Mouse (Mus musculus) forelimb bud, embryonic 11.5 days (tissue): ENCODE results near the gene Grid2ip.

Experiments used
- DNase-seq: peaks from one replicate; pipeline ENCODE4 v3.0.0-alpha.2; 2012; ENCODE audit warnings: low read depth, low spot score

Gene Grid2ip

DNA sequence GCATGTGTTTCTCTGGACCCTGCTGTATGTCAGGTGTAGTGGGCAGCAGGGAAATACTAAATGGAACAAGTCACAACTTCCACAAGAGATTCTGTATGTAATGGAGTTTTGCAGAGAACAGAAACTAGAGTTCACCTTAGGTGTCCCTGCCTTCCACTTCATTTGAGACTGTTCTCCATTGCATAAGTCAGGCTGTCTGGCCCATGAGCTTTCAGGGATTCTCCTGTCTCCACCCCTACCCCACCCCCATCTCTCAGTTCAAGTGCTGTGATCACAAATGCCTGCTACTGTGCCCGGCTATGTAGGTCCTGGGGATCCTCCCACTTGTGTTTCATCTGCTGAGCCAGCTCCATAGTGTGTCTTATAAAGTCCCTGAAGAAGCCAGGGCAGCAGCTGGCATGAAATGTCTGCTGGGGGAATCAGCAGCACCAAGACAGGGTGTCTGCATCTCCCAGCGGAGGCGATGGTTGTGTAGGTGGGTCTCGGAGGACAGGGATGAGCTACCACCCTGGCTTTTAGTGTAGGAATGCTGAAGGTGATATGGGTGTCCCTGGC, 53.8 kb downstream of the Grid2ip start:
- no peak for DNase-seq

DNA sequence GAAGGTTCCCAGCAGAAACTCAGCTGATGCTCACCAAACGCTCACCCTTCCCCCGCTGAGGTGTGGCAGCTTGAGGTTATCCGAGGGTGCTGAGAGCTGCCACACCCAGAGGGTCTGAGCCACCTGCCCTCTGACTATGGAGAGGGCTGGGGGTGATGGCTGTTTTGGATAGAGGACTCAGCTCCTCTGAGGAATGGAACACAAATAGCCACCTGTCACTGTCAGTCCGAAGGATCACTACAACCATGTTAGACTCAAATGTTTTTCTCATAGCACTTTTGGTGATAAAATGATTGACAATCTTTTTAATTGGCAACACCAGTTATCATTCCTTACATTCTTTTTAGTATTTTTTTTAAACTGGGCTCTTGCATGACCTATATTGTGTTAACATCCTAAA, 64.3 kb downstream of the Grid2ip start:
- no peak for DNase-seq

DNA sequence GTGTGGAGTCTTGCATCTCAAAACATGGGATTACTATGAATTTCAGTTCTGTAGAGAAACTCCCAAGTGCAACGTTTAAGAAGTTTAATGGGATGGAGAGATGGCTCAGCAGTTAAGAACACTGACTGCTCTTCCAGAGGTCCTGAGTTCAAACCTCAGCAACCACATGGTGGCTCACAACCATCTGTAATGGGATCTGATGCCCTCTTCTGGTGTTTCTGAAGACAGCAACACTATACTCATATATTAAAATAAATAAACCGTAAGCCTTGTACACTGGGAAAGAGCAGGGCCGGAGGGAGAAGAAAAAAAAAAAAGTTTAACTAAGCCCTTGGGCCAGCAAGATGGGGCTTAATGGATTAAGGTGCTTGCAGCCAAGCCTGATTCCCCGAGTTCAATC, 65.9 kb downstream of the Grid2ip start:
- DNase-seq, result no peak

DNA sequence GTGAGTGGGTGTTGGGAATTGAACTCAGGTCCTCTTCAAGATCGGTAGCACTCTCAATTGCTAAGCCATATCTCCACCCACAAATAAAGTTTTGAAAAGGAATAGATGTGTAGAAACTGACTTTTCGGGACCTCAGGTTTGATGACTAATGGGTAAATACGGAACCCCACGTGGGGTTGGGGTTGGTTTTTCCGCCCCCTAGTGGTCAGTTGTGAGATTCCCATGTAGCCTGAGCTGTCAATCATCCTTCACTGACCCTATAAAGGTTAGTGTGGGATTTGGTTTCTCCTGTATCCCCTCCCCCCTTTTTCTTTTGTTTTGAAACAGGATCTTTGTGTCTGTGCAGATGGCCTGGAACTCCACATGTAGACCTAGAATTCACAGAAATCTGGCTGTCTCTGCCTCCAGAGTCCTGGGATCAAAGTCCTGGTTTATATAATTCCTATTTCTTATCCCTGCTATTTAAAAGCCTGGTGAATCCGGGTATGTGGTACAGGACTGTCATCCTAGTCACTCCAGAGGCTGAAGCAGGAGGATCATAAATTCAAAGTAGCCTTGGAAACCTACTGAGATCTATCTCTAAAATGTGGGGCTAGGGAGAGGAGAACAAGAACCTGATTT, 66.9 kb downstream of the Grid2ip start:
- DNase-seq, result peak; percentile 68

DNA sequence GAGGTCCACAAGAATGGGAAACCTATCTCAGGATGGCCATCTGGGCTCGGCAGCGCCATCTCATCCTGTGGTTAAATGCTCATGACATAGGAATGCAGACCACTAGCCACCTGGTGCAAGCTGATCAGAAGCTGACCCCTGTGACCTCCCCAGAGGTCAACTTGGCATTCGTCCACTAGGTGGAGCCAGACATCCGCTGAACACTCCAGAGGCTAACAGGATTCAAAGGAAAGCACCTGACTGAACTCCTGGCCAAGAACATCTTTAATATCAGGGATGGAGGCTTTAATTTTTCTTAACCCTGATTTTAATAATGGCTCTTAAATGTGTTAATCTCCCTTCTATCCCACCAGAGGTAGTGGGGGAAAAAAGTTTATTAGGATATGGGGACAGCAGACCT, 77.3 kb downstream of the Grid2ip start:
- peak; percentile 90 for DNase-seq

DNA sequence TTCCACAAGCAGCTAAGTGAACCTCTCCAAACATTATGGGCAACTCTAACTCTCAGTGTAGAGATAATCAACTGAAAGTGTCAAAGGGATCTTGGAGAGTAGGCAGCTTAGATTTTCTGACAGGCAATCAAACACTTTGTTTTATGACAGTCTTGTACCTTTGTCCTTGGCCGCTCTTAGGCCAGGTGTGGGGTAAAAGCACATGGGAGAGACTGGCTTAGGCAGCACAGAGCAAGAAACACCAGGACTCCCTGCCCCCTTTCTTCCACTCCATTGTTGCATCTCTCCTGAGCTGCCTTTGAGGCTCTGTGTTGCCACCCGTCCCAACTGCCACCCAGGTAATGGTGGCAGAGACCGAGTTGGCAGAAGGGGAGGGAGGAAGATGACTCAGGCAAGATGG, 84.2 kb downstream of the Grid2ip start:
- DNase-seq, result no peak

DNA sequence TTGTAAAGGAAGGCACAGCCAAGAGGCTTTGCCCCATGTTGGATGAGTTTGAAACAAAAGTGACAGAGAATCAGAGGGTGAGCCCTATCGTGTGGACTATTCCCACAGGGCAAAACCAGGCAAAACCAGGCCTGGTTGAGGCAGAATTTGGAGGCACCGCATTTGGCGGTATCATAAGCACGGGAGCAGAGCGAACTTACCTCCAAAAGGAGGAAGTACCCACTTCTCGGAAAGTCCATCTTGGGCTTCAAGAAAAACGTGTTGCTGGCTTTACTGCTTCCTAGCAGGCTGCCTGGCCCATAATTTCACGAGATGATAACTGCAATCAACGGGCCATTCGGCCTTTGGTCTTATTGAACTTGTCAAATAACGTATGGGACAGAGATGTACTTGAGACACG, 84.6 kb downstream of the Grid2ip start:
- no peak for DNase-seq
